Mouse (Mus musculus): ENCODE data around the gene Tbc1d15.
"Not testable (repeated sequence)": the region's sequence is repeated elsewhere in the genome, so short reads cannot be mapped to it uniquely, and the experiment has no call there.

Tbc1d15 gene

DNA sequence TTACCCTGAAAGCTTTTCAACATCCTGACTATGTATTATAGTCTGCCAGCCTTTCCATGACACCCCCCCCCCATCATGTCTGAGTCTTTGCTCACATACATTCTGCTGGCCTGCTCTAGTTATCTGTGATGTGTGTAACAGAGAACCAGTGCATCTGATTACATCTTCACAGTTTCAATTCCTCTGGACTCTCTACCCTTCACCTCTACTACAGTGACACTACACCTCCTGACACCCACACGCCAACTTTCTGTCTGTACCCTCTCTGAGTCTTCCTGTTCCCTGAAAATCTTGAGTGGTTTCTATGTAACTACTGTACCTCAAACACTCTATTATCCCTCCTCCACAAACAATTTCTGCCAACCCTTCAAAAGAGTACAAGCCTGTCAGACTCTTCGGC, 5.8 kb downstream of the Tbc1d15 start:
- DNase-seq (ENCODE audit: low spot score in 2 of 2) = no peak

GRCm38 (mm10) chr10:115241082-115241595, 10.1 kb downstream of the Tbc1d15 start:
- DNase-seq (ENCODE audit: low spot score in 2 of 2) = no peak

DNA sequence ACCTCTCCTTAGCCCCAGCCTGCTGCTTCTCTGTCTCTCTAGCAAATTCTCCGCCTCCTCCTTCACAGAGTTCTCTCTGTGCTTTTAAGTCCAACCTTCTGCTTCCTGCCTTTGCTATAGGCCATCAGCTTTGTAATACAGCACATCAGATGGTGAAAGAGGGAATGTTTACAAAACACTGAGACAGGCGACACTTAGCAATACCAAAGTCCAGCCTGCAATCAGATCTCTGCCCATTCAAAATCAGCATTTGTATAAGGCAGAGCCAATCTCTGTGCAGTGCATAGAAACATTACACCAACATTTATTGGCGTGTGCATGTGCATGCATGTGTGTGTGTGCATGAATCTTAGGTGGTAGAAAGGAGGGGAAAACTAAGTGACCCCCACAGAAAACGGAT, 13.3 kb downstream of the Tbc1d15 start:
- no peak for DNase-seq (ENCODE audit: low spot score in 2 of 2)

GRCm38 (mm10) chr10:115236733-115237132, 14.5 kb downstream of the Tbc1d15 start:
- DNase-seq (ENCODE audit: low spot score in 2 of 2) = no peak

- DNase-seq (ENCODE audit: low spot score in 2 of 2) = no peak
These were observed 15.8 kb downstream of the Tbc1d15 start for GRCm38 (mm10) chr10:115235501-115235900.

GRCm38 (mm10) chr10:115233798-115234197, 17.5 kb downstream of the Tbc1d15 start:
- DNase-seq (ENCODE audit: low spot score in 2 of 2) = no peak

- DNase-seq (ENCODE audit: low spot score in 2 of 2) = no peak
These were observed 18.8 kb downstream of the Tbc1d15 start for GRCm38 (mm10) chr10:115232513-115232912.

DNA sequence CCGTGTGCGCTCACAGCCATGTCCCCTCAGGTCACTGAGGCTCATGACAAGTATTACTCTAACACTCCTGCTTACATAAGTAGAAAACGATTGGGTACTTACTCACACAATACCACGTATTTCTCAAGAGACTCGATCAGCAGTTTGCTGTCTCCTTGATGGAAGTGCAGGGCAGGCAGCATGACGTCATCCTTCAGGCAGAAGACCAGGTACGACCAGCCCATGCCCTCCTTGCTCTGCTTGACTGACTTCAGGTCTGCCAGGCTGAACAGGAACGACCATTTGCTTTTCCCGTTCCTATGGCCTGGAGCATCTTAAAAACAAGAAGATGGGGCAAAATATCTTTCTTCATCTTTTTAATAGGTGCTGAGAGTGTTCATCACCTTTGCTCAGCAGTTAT, 22.2 kb downstream of the Tbc1d15 start:
- DNase-seq (ENCODE audit: low spot score in 2 of 2) = no peak

DNA sequence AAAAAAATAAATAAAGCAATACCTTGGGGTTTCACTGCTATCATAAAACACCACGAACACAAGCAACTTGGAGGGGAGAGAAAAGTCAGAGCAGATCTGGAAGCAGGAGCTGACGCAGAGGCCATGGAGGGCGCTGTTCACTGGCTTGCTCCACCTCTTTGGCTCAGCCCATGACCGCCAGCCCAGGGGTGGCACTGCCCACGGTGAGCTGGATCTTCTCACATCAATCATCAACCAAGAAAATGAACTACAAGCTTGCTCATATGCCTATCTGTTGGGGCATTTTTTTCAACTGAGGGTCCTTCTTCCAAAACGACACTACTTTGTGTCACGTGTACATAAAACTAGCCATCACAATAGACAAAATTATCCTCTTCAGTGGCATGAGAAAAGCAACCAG, 24.7 kb downstream of the Tbc1d15 start:
- DNase-seq (ENCODE audit: low spot score in 2 of 2) = no peak

DNA sequence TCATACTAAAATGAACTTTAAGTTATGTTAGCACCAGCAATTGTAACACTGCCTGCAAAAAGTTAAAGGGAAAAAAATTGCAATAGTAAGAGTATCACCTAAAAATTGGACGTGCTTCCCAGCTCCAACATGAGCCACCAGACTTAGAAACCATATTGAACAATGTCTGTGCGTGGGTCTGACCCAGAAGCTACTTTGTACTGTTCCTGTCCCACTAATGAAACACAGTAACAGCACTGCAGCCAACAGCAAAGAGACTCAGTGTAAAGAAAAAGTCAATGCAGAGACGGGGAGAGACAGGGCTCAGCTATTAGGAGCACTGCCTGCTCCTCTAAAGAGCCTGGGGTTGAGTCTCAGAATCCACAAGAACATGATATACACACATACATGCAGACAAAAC, 27.4 kb downstream of the Tbc1d15 start:
- DNase-seq (ENCODE audit: low spot score in 2 of 2) = no peak

DNA sequence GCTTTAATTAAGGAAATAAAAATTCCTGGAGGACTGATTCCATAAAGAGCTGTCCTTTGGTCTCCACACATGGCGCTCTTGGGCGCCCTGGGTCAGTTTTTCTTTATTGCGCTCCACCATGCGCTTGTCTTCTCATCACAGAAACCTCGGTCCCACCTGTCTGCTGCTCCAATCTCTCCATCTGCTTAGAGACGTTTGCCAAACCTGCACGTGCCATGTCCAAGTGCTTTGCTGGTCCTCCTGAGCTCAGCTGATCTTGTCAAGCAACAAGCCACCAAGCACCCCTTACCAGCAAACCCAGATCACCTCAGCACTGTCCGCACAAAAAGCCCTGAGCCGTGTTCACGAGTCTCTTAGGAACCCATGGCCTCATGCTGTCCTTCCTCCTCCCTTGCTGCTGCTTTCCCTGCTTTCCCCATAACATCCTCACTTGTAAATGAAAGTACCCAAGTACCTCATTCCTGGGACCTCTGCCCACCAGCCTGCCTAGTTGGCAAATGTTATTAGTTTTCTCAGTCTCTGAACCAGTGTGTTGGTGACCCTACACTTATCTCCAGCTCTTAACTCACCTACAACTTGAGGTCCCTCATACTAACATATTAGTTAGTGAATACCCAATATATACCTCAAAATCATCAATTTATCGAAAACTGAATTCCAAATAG, 38.2 kb downstream of the Tbc1d15 start:
- DNase-seq (ENCODE audit: low spot score in 2 of 2) = no peak

GRCm38 (mm10) chr10:115205825-115206224, 45.4 kb downstream of the Tbc1d15 start:
- DNase-seq (ENCODE audit: low spot score in 2 of 2) = no peak

GRCm38 (mm10) chr10:115205284-115205683, 46.0 kb downstream of the Tbc1d15 start:
- no peak for DNase-seq (ENCODE audit: low spot score in 2 of 2)

DNA sequence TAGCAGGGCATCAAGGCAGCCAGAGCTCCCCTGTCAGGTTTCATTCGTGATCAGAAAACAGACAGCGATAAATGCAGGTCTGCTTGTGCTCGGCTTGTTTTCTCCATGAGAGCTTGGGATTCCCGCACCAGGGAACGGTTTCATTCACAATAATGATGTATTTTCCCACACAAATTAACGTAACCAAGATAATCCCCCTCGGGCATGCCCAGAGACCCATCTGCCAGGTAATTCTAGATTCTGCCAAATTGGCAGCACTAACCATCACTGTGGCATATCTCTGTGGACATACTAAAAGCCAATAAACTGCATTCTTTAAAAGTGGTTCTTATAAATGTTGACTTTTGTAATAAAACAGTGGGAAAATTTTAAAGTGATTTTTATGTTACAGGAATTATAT, 60.1 kb downstream of the Tbc1d15 start:
- peak in 1 of 2 experiments; percentile 33 for DNase-seq (ENCODE audit: low spot score in 2 of 2)

DNA sequence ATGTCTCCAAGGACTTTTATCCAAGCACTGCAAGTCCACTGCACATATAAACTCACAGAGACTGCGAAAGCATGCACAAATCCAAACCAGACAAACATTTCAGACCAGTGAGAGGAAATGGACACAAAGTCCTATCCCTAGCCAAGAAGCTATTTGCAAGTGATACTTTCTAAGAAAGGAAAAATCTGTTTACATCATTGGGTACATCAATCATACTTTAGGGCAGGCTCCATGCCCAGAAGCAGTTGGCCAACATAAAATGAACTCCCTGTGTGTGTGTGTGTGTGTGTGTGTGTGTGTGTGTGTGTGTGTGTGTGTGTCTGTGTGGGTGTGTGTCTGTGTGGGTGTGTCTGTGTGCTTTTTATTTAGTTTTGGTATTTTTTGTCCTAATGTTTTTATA, 63.9 kb downstream of the Tbc1d15 start:
- DNase-seq (ENCODE audit: low spot score in 2 of 2) = no peak

- DNase-seq (ENCODE audit: low spot score in 2 of 2) = peak; percentile 57 to 86
These were observed 66.6 kb downstream of the Tbc1d15 start, which contains the start of gene Tph2 for GRCm38 (mm10) chr10:115184697-115185096. Gene Tph2 (minus strand): TSS chr10:115185022.

DNA sequence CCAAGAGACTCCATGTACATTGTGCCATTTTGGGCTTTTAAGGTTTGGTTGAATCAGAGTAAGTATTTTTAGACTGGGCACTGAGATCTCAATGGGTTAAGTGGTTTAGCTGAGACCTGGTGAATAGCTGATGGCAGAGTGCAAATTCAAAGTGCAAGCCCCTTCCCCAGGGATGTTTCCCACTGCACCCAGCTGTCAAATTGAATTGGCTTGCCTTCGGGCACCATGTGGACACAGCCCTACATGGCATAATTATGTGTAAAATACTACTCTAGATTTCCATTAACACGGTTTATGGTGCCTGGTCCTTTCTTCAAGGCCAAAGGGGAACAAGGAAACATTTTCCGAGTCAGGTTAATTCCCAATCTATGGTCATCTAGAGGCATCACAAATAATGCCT, 70.2 kb downstream of the Tbc1d15 start:
- no peak for DNase-seq (ENCODE audit: low spot score in 2 of 2)

GRCm38 (mm10) chr10:115178019-115178418, 73.2 kb downstream of the Tbc1d15 start:
- DNase-seq (ENCODE audit: low spot score in 2 of 2) = not testable (repeated sequence)

GRCm38 (mm10) chr10:115175591-115175991, 75.7 kb downstream of the Tbc1d15 start:
- peak in 1 of 2 experiments; percentile 31 for DNase-seq (ENCODE audit: low spot score in 2 of 2)

GRCm38 (mm10) chr10:115173336-115173735, 77.9 kb downstream of the Tbc1d15 start:
- no peak for DNase-seq (ENCODE audit: low spot score in 2 of 2)

GRCm38 (mm10) chr10:115171351-115171818, 79.9 kb downstream of the Tbc1d15 start:
- peak in 1 of 2 experiments; percentile 68 for DNase-seq (ENCODE audit: low spot score in 2 of 2)

DNA sequence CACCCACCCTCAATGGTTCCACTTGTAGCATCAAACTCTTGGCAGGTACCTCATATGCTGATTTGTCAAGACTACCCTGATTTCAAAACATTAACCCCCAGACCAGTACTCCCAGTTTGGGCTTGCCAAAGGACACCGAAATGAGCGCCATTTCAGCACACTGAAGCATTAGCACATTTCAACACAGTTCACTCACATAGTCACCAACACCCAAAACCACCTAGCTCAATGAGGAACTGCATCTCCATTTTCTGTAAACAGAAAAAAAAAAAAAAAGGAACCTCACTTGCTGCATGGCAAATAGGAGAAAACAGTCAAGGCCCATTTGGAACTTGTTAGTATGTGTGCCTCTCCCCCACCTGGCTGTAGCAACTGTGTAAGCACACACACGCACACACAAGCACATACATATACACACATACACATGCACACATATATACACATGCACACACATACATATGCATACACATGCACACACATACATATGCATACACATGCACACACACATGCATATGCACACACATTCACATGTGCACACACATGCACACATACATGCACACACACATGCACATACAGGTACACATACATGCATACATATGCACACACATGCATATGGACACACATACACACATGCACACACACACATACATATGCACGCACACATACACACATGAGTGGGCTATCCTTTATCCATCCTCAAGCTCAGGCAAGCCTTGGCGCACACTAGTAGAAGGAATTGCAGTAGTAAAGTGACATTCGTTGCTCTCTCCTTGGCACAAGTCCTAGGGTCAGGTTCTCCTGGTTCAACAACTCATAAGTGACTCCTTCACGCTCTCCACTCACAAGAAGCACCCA, 80.5 kb downstream of the Tbc1d15 start:
- DNase-seq (ENCODE audit: low spot score in 2 of 2) = no peak

DNA sequence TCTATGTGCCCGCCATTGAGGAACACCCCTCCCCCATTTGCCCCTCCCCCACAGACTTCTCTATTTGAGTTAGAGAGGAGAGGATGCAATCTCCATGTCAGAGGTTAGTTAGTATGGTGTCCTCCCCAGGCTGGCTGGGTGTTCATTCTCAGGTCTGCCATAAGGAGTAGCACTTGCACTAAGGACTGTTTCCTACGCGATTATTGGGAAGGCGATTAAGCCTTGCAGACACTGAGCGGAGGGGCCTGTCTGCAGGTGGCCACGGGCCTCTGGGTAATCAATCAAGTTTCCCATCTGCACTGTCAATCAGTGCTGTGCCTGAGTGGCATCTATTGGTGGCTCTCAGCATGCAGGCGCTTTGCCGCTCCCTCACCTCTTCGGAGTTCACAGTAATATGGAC, 81.9 kb downstream of the Tbc1d15 start:
- DNase-seq (ENCODE audit: low spot score in 2 of 2) = no peak

All from cerebellum, postnatal 4 days (tissue).